Mouse (Mus musculus): ENCODE data around the gene Sprr1a. TPM values are rescaled to one million over a fixed set of nuclear protein-coding genes. Genes with fewer than 3 reads are reported as not detected.

Gene Sprr1a
- polyA plus RNA-seq, 1 experiment = 32.6 TPM

GRCm38 (mm10) chr3:92438689-92439088 is 47.0 kb downstream of the Sprr1a start, which contains the start of gene Sprr1b:
Sprr1b (minus strand) TSS chr3:92438789.
- H3K4me1 ChIP-seq (ENCODE audit: control insufficient read depth, insufficient read depth, low read length) = no peaks in the 10 kb centered on the region
- DNase-seq = no peak
- H3K27me3 ChIP-seq (replicated peaks; ENCODE audit: control insufficient read depth, insufficient read depth, low read length) = no peaks in the 10 kb centered on the region
- no peak within 1 kb of the TSS for H3K4me3 ChIP-seq (ENCODE audit: insufficient read depth, low read depth, low read length)
- TF ChIP-seq POLR2A (IDR thresholded peaks at IDR 0.05; ENCODE audit: low read depth, low read length) (no peak), CTCF (conservative IDR thresholded peaks at IDR 0.05; ENCODE audit: insufficient read depth, insufficient read length, low read depth, low read length) (no peak)
- 96% methylated on average over 3 of the region's 3 CpGs for WGBS
- no peaks in the 10 kb centered on the region for H3K36me3 ChIP-seq (ENCODE audit: control insufficient read depth, insufficient read depth, low read length)
- no peak within 1 kb of the TSS for H3K27ac ChIP-seq (ENCODE audit: insufficient read depth, low read depth, low read length)

Other genes starting within 250 kb of the Sprr1a start
- gene Sprr2a3, start 200.5 kb downstream of the Sprr1a start, polyA plus RNA-seq (2012; rRNA removed) = 4.7 and 6.1 TPM in 2 replicates
- not detected in 2 replicates for gene Sprr2b, start 169.3 kb downstream of the Sprr1a start, polyA plus RNA-seq (2012; rRNA removed)
- not detected in 2 replicates for gene Sprr2d, start 146.8 kb downstream of the Sprr1a start, polyA plus RNA-seq (2012; rRNA removed)
- not detected in 2 replicates for gene Sprr2e, start 133.8 kb downstream of the Sprr1a start, polyA plus RNA-seq (2012; rRNA removed)
- gene Sprr2f, start 120.7 kb downstream of the Sprr1a start, polyA plus RNA-seq (2012; rRNA removed) = 0.25 and 0.54 TPM in 2 replicates
- gene Sprr2h, start 100.2 kb downstream of the Sprr1a start, polyA plus RNA-seq (2012; rRNA removed) = not detected in 2 replicates
- not detected in 2 replicates for gene Sprr2i, start 77.9 kb downstream of the Sprr1a start, polyA plus RNA-seq (2012; rRNA removed)
- gene Sprr2j-ps, start 67.8 kb downstream of the Sprr1a start, polyA plus RNA-seq (2012; rRNA removed) = not detected in 2 replicates
- 4.2 and 7.0 TPM in 2 replicates for gene Gm9774, start 56.5 kb downstream of the Sprr1a start, polyA plus RNA-seq (2012; rRNA removed)
- not detected in 2 replicates for gene Sprr2k, start 53.3 kb downstream of the Sprr1a start, polyA plus RNA-seq (2012; rRNA removed)
- not detected in 2 replicates for gene Sprr1b, start 47.1 kb downstream of the Sprr1a start, polyA plus RNA-seq (2012; rRNA removed)
- not detected in 2 replicates for gene Sprr3, start 27.2 kb downstream of the Sprr1a start, polyA plus RNA-seq (2012; rRNA removed)
- gene Sprr4, start 14.6 kb upstream of the Sprr1a start, polyA plus RNA-seq (2012; rRNA removed) = not detected in 2 replicates
- gene 2310046K23Rik, start 48.6 kb upstream of the Sprr1a start, polyA plus RNA-seq (2012; rRNA removed) = not detected in 2 replicates
- gene Ivl, start 87.8 kb upstream of the Sprr1a start, polyA plus RNA-seq (2012; rRNA removed) = 0.08 and 0.14 TPM in 2 replicates
- 3.3 and 3.5 TPM in 2 replicates for gene Smcp, start 103.1 kb upstream of the Sprr1a start, polyA plus RNA-seq (2012; rRNA removed)
- gene 2210017I01Rik, start 121.6 kb upstream of the Sprr1a start, polyA plus RNA-seq (2012; rRNA removed) = not detected in 2 replicates
- gene Lce6a, start 135.8 kb upstream of the Sprr1a start, polyA plus RNA-seq (2012; rRNA removed) = not detected in 2 replicates
- gene Lce1a1, start 162.4 kb upstream of the Sprr1a start, polyA plus RNA-seq (2012; rRNA removed) = not detected in 2 replicates
- not detected in 2 replicates for gene Lce1b, start 171.0 kb upstream of the Sprr1a start, polyA plus RNA-seq (2012; rRNA removed)
- not detected in 2 replicates for gene Lce1a2, start 184.4 kb upstream of the Sprr1a start, polyA plus RNA-seq (2012; rRNA removed)
- gene Lce1c, start 193.4 kb upstream of the Sprr1a start, polyA plus RNA-seq (2012; rRNA removed) = not detected in 2 replicates
- not detected in 2 replicates for gene Lce1d, start 201.3 kb upstream of the Sprr1a start, polyA plus RNA-seq (2012; rRNA removed)
- gene Lce1e, start 223.2 kb upstream of the Sprr1a start, polyA plus RNA-seq (2012; rRNA removed) = not detected in 2 replicates
- gene Lce1f, start 234.5 kb upstream of the Sprr1a start, polyA plus RNA-seq (2012; rRNA removed) = not detected in 2 replicates